Mouse (Mus musculus) stomach, embryonic 16.5 days (tissue): Measurements from ENCODE around the gene Pde4d. TPM values are rescaled to one million over a fixed set of nuclear protein-coding genes. Genes with fewer than 3 reads are reported as not detected.

ENCODE experiments used
- ATAC-seq: fragments of 200-750 bp; cut with Nextera tagmentation; 2 replicates; pipeline ENCODE4 v1.8.0; 2017; ENCODE audit warnings: moderate number of reproducible peaks, moderate TSS enrichment; ENCODE audit not compliant: insufficient read depth, low FRiP score
- H3K27ac ChIP-seq: fragments of 300-500 bp; sonication (generic); 2 replicates; pipeline ENCODE4 v1.5.1; 2014; ENCODE audit warnings: low read length
- H3K27me3 ChIP-seq: fragments of 300-500 bp; sonication (generic); 2 replicates; pipeline ENCODE4 v1.6.1; 2014; ENCODE audit warnings: low read length, control low read depth, mixed read lengths; ENCODE audit not compliant: control insufficient read depth, insufficient read depth
- H3K36me3 ChIP-seq: fragments of 300-500 bp; sonication (generic); 2 replicates; pipeline ENCODE4 v1.6.1; 2014; ENCODE audit warnings: low read length; ENCODE audit not compliant: control insufficient read depth, insufficient read depth
- H3K4me1 ChIP-seq: fragments of 300-500 bp; sonication (generic); 2 replicates; pipeline ENCODE4 v1.6.1; 2014; ENCODE audit warnings: low read length, control low read depth, mixed read lengths; ENCODE audit not compliant: control insufficient read depth, insufficient read depth
- H3K4me2 ChIP-seq: fragments of 300-500 bp; sonication (generic); 2 replicates; pipeline ENCODE4 v1.6.1; 2014; ENCODE audit warnings: low read depth, low read length, mixed read lengths
- H3K4me3 ChIP-seq: fragments of 300-500 bp; sonication (generic); replicated peaks from 2 replicates; pipeline ENCODE4 v1.5.1; 2014; ENCODE audit warnings: mild to moderate bottlenecking, low read length
- H3K9ac ChIP-seq: fragments of 300-500 bp; sonication (generic); 2 replicates; pipeline ENCODE4 v1.6.1; 2014; ENCODE audit warnings: low read length
- H3K9me3 ChIP-seq: fragments of 300-500 bp; sonication (generic); replicated peaks from 2 replicates; pipeline ENCODE4 v1.6.1; 2016; ENCODE audit warnings: low read length, control low read depth; ENCODE audit not compliant: control insufficient read depth
- WGBS: fragments of 180-500 bp; shearing (Covaris S2); extraction: QIAGEN DNeasy Blood & Tissue Kit; methylation state at CpG from one replicate; pipeline ENCODE4 v1.1.7; 2014; 5-methylcytosine and 5-hydroxymethylcytosine counted together
- polyA plus RNA-seq: library from polyadenylated mRNA; unstranded; fragments of >200 nt; fragmentation: Nextera tagmentation; extraction: Ambion mirVana; gene quantifications from 2 replicates; pipeline ENCODE4 v1.2.1, GENCODE M21; 2015

Gene Pde4d
- polyA plus RNA-seq, 1 experiment from 2014 or later, result 22.1 TPM

DNA sequence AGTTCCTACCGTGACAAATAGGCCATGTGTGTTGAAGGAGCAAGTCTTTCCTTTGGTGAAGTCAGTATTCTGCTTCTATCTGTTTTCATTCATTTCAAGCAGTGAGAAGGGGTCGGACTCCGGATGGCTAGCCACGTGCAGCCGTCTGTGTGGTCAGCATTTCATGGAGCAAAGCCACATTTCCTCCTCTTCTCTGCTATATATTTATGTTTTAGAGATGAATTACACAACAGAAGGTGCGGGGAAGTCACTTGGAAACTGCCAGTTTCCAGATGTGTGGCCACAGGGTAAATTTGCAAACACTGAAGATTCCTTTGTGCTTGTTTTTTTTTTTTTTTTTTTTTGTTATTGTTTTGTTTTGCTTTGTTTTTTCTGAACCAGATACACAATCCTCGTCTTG lies 828.0 kb downstream of the Pde4d start:
- Histone ChIP-seq H3K27me3 (no peaks in the 10 kb centered on the region), H3K4me3 (no peak overlapping the region), H3K9ac (no peak overlapping the region), H3K9me3 (0 out of 2 replicates have a peak, but pooled peaks cover 12% of the 10 kb centered on the region), H3K4me1 (peaks cover 9% of the 10 kb centered on the region; the same call in 1 of the 2 replicates), H3K27ac (no peak overlapping the region), H3K4me2 (no peak overlapping the region), H3K36me3 (no peaks in the 10 kb centered on the region; the same call in 1 of the 2 replicates)
- 39% methylated on average over 7 of the region's 7 CpGs for WGBS
- ATAC-seq, result no peak

DNA sequence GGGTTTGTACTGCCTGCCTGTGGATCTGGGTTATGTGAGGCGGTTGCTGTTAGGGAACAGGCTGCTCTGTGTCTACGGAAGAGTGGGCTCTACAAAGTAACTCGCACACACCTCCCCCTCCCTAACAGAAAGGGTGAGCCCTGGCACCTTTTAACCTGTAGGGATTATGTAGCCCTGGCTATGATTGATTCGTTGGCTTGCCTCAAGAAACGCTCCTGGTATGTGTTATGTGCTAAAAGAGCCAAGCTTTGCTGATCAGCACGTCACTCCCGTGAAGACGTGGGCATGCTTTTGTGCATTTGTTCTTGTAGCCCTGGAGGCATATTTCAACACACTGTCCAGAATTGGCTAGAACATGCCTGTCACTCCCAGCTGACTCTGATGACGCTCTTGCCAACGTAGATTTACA lies 828.8 kb downstream of the Pde4d start:
- H3K4me1 ChIP-seq, result peaks cover 9% of the 10 kb centered on the region; the same call in 1 of the 2 replicates
- H3K4me3 ChIP-seq, result no peak overlapping the region; the same call in 1 of the 2 replicates
- no peaks in the 10 kb centered on the region for H3K27me3 ChIP-seq
- no peak overlapping the region for H3K27ac ChIP-seq
- H3K36me3 ChIP-seq, result no peaks in the 10 kb centered on the region; the same call in 1 of the 2 replicates
- ATAC-seq, result no peak
- H3K4me2 ChIP-seq, result peak overlapping the region; percentile 44
- 0 out of 2 replicates have a peak overlapping the region, but pooled peaks have one; percentile 14 for H3K9ac ChIP-seq
- WGBS, result 32% methylated on average over 10 of the region's 10 CpGs
- H3K9me3 ChIP-seq, result 0 out of 2 replicates have a peak, but pooled peaks cover 12% of the 10 kb centered on the region

DNA sequence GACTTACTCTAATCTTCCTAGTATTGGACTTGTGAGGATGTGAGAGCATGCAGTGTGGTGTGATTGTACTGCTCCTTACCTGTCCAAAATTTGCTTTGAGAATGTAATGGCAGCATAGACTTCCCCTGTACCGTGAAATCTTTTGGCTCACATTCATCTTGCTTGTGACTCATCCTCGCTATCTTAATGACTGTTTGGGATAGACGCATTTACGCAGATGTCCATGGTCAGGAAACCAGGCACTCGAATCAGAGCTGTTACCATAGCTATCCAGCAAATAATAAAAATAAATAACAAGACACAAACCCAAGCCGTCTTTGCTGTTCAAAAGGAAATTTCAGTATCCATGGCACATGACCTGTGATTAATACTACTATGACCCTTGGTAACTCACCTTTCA lies 829.5 kb downstream of the Pde4d start:
- H3K4me3 ChIP-seq, result no peak overlapping the region
- no peak overlapping the region for H3K9ac ChIP-seq
- H3K9me3 ChIP-seq, result 0 out of 2 replicates have a peak, but pooled peaks cover 12% of the 10 kb centered on the region
- no peak for ATAC-seq
- peaks cover 9% of the 10 kb centered on the region; the same call in 1 of the 2 replicates for H3K4me1 ChIP-seq
- no peaks in the 10 kb centered on the region for H3K27me3 ChIP-seq
- H3K4me2 ChIP-seq, result no peak overlapping the region
- 55% methylated on average over 6 of the region's 6 CpGs for WGBS
- H3K36me3 ChIP-seq, result no peaks in the 10 kb centered on the region; the same call in 1 of the 2 replicates
- no peak overlapping the region for H3K27ac ChIP-seq

DNA sequence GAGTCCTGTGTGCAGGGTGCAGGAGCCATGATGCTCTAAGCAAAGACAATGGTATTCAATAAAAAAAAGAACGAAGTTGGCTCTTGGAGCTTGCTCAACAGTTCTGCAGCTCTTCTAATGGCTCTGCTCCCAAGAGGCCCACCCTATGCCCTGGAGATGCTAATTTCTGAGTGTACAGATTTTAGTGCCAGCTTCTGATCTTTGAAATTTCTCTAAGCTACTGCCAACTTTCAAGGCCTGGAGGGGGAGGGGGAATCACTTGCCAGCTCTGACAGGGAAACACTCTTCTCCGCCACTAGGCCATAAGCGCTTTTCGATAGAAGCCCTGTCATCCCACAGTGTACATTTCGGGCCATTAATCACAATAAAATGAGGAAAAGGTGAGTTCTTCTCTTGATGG lies 830.7 kb downstream of the Pde4d start:
- WGBS, result 90% methylated on average over 5 of the region's 5 CpGs
- Histone ChIP-seq H3K27ac (no peak overlapping the region), H3K9me3 (0 out of 2 replicates have a peak, but pooled peaks cover under 1% of the 10 kb centered on the region), H3K4me1 (peaks cover 9% of the 10 kb centered on the region; the same call in 1 of the 2 replicates), H3K36me3 (no peaks in the 10 kb centered on the region), H3K27me3 (no peaks in the 10 kb centered on the region), H3K4me3 (no peak overlapping the region), H3K9ac (no peak overlapping the region), H3K4me2 (no peak overlapping the region)
- ATAC-seq, result no peak

DNA sequence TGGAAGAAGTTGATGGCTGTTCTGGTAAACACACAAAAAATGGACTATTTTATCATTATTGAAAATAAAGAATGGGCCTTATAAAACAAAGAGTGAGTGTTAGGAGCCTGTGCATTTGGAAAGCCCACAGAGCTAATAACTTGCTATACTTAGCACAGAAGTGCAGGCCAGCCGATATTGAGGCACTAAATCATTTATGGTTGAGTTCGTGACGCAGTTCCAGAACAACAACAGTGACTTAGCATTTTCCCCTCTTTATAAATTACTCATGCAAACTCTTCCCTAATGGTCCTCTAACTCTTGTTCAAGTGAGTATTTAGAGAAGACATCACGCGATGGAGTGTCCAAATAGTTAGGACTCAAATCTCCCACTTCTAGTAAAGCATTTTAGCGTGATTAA lies 837.7 kb downstream of the Pde4d start:
- H3K9ac ChIP-seq, result no peak overlapping the region
- no peaks in the 10 kb centered on the region for H3K27me3 ChIP-seq
- H3K36me3 ChIP-seq, result no peaks in the 10 kb centered on the region
- no peak overlapping the region for H3K27ac ChIP-seq
- H3K4me1 ChIP-seq, result no peaks in the 10 kb centered on the region
- no peak overlapping the region for H3K4me3 ChIP-seq
- no peak overlapping the region for H3K4me2 ChIP-seq
- 83% methylated on average over 6 of the region's 6 CpGs for WGBS
- no peaks in the 10 kb centered on the region for H3K9me3 ChIP-seq
- ATAC-seq, result no peak

DNA sequence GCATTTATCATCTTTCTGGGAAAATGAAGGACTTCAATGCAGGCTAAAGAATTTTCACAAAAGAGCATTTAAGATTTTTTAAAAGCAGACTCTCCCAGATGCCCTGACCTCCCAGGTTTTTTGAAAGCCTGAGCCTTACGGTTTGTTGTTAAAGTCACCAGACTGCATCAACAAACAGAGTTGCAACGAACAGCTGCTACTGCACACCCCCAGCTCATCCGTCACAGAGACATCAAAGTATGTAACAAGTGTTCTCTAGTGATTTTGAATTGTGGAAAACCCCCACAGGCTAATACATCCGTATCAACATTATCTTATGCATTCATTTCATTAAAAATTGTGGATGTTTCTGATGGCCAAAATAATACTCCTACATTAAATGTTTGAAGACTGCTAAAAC lies 841.2 kb downstream of the Pde4d start:
- WGBS, result 44% methylated on average over 4 of the region's 4 CpGs
- H3K27me3 ChIP-seq, result no peaks in the 10 kb centered on the region
- no peak for ATAC-seq

DNA sequence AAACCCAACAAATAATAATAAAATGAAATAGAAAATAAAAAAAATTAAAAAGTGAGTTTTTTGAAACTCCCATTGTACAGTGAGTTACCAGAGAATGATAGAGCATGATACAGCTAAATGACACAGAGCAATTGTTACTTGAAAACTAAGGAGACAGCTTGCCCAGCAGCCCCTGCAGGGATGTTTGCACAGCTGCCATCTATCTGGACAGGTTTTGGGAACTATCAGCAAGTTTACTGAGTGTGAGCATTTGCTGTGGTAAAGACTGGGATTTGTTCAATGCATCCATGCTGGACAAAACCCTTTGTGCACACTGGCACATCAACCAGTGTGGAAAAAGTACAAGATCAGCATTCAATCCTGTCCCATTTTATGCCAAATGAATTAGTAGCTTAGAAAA lies 843.3 kb downstream of the Pde4d start:
- H3K4me1 ChIP-seq, result no peaks in the 10 kb centered on the region
- H3K4me3 ChIP-seq, result no peak overlapping the region
- no peaks in the 10 kb centered on the region for H3K36me3 ChIP-seq
- H3K27me3 ChIP-seq, result no peaks in the 10 kb centered on the region
- no peak overlapping the region for H3K4me2 ChIP-seq
- H3K9me3 ChIP-seq, result no peaks in the 10 kb centered on the region
- H3K9ac ChIP-seq, result no peak overlapping the region
- H3K27ac ChIP-seq, result no peak overlapping the region
- ATAC-seq, result no peak

More for the DNA sequence above, 841.2 kb downstream of the Pde4d start:
- Histone ChIP-seq H3K9me3 (no peaks in the 10 kb centered on the region), H3K4me1 (no peaks in the 10 kb centered on the region), H3K9ac (no peak overlapping the region), H3K36me3 (no peaks in the 10 kb centered on the region), H3K4me2 (no peak overlapping the region), H3K27ac (no peak overlapping the region), H3K4me3 (no peak overlapping the region)

DNA sequence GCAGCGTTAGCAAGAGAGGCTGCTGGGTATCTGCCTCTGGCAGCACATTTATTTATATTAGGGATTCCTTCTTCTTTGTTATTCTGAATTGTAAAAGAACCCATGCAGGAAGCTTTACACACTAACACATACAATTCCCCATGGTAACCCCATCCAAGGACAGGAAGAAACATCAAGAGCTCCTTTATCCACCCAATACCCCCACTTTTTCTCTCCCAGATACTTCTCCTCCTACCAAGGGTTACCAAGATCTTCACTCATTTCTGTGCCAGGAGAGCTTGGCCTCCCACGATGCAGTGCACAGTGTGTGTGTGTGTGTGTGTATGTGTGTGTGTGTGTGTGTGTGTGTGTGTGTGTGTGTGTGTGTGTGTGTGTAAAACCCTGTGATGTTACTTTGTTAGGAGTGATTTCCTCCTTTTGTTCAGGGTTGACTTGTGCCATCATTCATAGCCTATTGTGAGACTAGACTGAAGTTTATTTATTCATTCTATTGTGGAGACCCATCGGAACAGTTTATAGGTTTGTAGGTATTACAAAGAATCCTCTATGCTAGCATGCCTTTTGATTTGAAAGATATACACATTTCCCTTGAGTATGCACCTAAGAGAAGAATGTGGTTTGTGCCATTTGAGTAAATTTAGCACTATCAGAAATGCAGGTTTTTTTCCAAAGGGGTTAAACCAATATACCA lies 846.7 kb downstream of the Pde4d start:
- H3K27me3 ChIP-seq, result no peaks in the 10 kb centered on the region
- H3K4me2 ChIP-seq, result no peak overlapping the region
- H3K9ac ChIP-seq, result no peak overlapping the region
- WGBS, result 30% methylated on average over 3 of the region's 3 CpGs
- no peaks in the 10 kb centered on the region for H3K9me3 ChIP-seq
- H3K36me3 ChIP-seq, result no peaks in the 10 kb centered on the region
- no peak overlapping the region for H3K4me3 ChIP-seq
- no peak for ATAC-seq
- no peaks in the 10 kb centered on the region for H3K4me1 ChIP-seq
- no peak overlapping the region; the same call in 1 of the 2 replicates for H3K27ac ChIP-seq

DNA sequence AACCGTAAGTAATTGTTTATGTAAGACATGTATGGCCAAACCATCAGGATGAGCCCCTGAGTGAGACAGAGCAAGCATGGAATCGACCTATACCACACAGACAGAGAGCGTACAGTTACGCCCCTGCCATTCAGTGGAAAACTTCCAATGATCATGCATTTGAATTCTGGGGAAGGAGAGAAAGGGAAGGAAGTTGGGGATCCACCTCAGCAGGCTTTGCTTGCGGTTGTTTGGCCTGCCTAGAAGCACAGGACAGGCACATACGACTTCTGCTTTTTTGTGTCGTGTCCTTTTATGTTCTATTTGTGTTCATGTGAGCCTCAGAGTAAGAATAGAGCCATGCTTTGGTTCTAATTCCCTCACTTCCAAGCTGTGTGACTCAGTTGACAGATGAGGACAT lies 849.1 kb downstream of the Pde4d start:
- Histone ChIP-seq H3K9me3 (no peaks in the 10 kb centered on the region), H3K27ac (no peak overlapping the region), H3K4me1 (no peaks in the 10 kb centered on the region), H3K27me3 (no peaks in the 10 kb centered on the region), H3K4me2 (no peak overlapping the region), H3K9ac (no peak overlapping the region), H3K4me3 (no peak overlapping the region), H3K36me3 (no peaks in the 10 kb centered on the region)
- WGBS, result 78% methylated on average over 7 of the region's 7 CpGs
- ATAC-seq, result no peak
